Mouse (Mus musculus) neural tube, embryonic 14.5 days (tissue): Measurements from ENCODE around the gene Prap1. TPM values are rescaled to one million over a fixed set of nuclear protein-coding genes. Genes with fewer than 3 reads are reported as not detected.

Source experiments
- ATAC-seq: fragments of 200-750 bp; cut with Nextera tagmentation; 2 replicates; pipeline ENCODE4 v1.8.0; 2017; ENCODE audit warnings: low read depth, mild to moderate bottlenecking, moderate TSS enrichment, moderate library complexity
- H3K27ac ChIP-seq: fragments of 300-500 bp; sonication (generic); 2 replicates; pipeline ENCODE4 v1.5.1; 2014; ENCODE audit warnings: low read depth, mild to moderate bottlenecking, control low read depth, low read length, moderate library complexity, mixed read lengths
- H3K27me3 ChIP-seq: fragments of 300-500 bp; sonication (generic); 2 replicates; pipeline ENCODE4 v1.6.1; 2014; ENCODE audit warnings: low read length; ENCODE audit not compliant: control insufficient read depth, insufficient read depth
- H3K36me3 ChIP-seq: fragments of 300-500 bp; sonication (generic); 2 replicates; pipeline ENCODE4 v1.6.1; 2014; ENCODE audit warnings: low read length, mixed read lengths; ENCODE audit not compliant: control insufficient read depth, insufficient read depth
- H3K4me1 ChIP-seq: fragments of 300-500 bp; sonication (generic); 2 replicates; pipeline ENCODE4 v1.6.1; 2014; ENCODE audit warnings: low read length; ENCODE audit not compliant: control insufficient read depth, insufficient read depth
- H3K4me2 ChIP-seq: fragments of 300-500 bp; sonication (generic); 2 replicates; pipeline ENCODE4 v1.6.1; 2014; ENCODE audit warnings: mild to moderate bottlenecking, low read depth, low read length, control low read depth
- H3K4me3 ChIP-seq: fragments of 300-500 bp; sonication (generic); 2 replicates; pipeline ENCODE4 v1.5.1; 2014; ENCODE audit warnings: low read depth, low read length, control low read depth, mixed read lengths
- H3K9ac ChIP-seq: fragments of 300-500 bp; sonication (generic); replicated peaks from 2 replicates; pipeline ENCODE4 v1.6.1; 2014; ENCODE audit warnings: low read depth, mild to moderate bottlenecking, control low read depth, low read length, mixed read lengths
- H3K9me3 ChIP-seq: fragments of 300-500 bp; sonication (generic); 2 replicates; pipeline ENCODE4 v1.6.1; 2016; ENCODE audit warnings: low read length; ENCODE audit not compliant: control insufficient read depth
- WGBS: fragments of 180-500 bp; shearing (Covaris S2); extraction: QIAGEN DNeasy Blood & Tissue Kit; methylation state at CpG from one replicate; pipeline ENCODE4 v1.1.7; 2014; 5-methylcytosine and 5-hydroxymethylcytosine counted together
- polyA plus RNA-seq: library from polyadenylated mRNA; unstranded; fragments of >200 nt; fragmentation: Nextera tagmentation; extraction: Ambion mirVana; gene quantifications from 2 replicates; pipeline ENCODE4 v1.2.1, GENCODE M21; 2014

Gene Prap1
- polyA plus RNA-seq, 1 experiment from 2014 or later = not detected

DNA sequence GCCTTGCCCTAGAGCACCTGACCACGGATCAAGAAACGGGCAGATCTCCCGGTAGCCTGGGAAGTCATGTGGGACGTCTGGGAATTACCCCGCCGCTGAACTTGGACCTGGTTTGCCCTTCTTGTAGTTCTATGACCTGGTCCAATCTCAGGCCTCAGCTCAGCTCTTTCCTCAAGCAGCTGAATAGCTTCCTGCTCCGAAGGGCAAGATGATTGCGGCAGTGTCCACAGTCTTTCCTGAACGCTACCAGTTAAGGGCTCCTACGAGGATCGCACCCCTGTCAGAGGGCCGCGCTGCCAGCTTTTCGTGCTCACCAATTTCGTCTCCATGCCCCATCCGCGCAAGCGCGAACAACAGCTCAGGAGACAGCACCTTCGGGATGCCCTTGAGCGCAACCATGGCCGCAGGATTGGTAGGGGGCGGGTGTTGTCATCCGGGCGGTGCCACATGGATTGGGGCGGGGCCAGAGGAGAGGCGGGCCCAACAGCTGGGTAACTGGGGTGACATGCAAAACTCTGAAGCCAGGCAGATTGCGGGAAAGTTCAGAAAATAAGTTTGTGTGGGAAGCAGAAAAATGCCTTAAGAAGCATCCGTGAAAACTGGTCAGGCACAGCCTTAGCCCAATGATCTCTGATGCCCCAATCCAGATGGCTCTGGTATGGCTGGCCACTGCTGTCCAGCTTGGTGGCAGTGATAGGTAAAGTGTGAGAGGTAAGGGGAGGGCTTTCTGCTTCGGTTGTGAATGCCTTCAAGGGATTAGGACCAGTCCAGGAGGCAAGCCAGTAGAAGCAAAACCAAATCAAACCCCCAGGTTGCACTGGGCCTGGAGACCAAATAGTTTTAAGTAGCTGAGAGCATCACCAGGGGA, 9.0 kb downstream of the Prap1 start, which contains the start of gene Fuom:
TSS of gene Fuom (minus strand) at position 449 of the 868 bp plus-strand sequence.
- Histone ChIP-seq H3K36me3 (peaks cover 6% of the 10 kb centered on the region; the same call in 1 of the 2 replicates), H3K27ac (peak within 1 kb of the TSS; percentile 48; the same call in 1 of the 2 replicates), H3K9ac (peak within 1 kb of the TSS; percentile 57), H3K9me3 (no peaks in the 10 kb centered on the region), H3K27me3 (no peaks in the 10 kb centered on the region), H3K4me1 (no peaks in the 10 kb centered on the region), H3K4me3 (peak within 1 kb of the TSS; percentile 38), H3K4me2 (peak within 1 kb of the TSS; percentile 71)
- 1% methylated on average over 30 of the region's 30 CpGs for WGBS
- ATAC-seq = peak; percentile 93

DNA sequence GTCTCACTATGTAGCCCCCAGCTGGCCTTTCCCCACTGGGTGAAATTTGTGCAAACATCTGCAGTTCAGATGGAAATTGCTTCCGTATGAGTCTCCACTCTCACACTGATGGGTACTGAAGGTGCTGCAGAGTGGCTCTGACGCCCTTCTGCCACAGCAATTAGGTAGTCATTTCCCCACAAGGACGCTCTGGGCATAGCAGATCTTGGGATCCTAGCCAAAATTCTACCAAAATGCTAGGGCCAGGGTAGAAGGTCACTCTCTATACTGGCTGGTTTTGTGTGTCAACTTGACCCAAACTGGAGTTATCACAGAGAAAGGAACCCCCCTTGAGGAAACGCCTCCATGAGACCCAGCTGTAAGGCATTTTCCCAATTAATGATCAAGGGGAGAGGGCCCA, 10.8 kb downstream of the Prap1 start:
- Histone ChIP-seq H3K27me3 (no peaks in the 10 kb centered on the region), H3K4me1 (no peaks in the 10 kb centered on the region), H3K27ac (no peak overlapping the region), H3K4me2 (no peak overlapping the region), H3K4me3 (no peak overlapping the region), H3K36me3 (peaks cover 14% of the 10 kb centered on the region; the same call in 1 of the 2 replicates), H3K9ac (no peak overlapping the region), H3K9me3 (no peaks in the 10 kb centered on the region)
- no peak for ATAC-seq
- WGBS = 82% methylated on average over 4 of the region's 4 CpGs

DNA sequence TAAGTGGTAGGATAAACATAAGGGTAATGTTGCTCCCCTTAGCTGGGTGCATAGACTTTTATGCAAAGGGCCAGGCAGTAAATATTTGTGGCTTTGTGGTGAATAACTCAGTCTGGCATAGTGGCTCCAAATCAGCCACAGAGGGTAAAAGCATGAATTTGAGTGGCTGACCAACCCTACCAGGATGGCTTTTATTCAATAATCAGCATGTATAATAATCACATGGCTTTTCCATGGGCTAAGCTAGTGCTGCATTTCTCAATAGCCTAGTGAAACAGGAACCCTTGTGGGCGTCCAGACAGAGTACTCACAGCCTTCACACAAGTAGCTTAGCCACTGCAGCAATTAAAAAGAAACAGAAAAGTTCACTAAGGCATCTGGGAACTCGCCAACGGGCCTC, 18.7 kb downstream of the Prap1 start:
- Histone ChIP-seq H3K4me2 (no peak overlapping the region), H3K27ac (no peak overlapping the region), H3K9ac (no peak overlapping the region), H3K9me3 (no peaks in the 10 kb centered on the region), H3K36me3 (peaks cover 21% of the 10 kb centered on the region), H3K27me3 (no peaks in the 10 kb centered on the region), H3K4me1 (no peaks in the 10 kb centered on the region), H3K4me3 (no peak overlapping the region)
- WGBS = 60% methylated on average over 3 of the region's 3 CpGs
- ATAC-seq = no peak

DNA sequence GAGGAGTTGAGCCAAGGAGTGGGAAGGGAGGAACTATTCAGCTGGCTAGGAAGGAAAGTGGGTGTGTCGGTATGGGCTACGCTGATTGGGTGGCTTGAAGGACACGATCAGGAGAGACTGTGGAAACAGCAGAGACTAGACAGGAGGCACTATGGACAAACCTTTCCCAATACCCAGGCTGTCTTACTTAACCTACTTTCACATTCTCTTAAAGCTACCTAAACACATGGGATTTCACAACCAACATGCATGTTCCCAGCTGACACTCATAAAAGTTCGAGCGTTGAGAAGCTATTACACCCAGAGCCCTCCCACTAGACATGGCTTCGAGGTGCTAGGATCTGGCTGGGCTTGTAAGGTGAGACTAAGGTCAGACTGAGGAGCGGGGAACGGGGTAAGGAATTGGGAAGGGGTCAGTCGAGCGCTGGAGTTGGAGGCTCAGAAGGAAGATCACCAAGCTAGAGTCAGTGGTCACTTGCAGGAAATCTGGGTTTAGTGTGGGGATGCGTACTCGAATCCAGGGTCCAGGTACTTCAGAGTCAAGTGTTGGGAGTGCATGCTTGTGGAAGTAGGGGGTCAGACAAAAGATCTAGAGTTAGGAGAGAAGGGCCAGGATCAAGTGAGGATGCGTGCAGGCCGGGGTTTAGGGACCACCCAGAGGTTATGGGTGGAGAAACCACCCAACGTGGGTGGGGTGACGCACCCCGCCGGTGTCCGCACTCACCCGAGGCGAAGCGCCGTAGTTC, 22.6 kb downstream of the Prap1 start, which contains the start of gene Paox:
TSS of gene Paox (plus strand) at position 217 of the 746 bp plus-strand sequence.
- Histone ChIP-seq H3K4me2 (peak within 1 kb of the TSS; percentile 98), H3K9ac (peak within 1 kb of the TSS; percentile 66), H3K9me3 (no peaks in the 10 kb centered on the region), H3K4me1 (peaks cover 4% of the 10 kb centered on the region; the same call in 1 of the 2 replicates), H3K36me3 (peaks cover 5% of the 10 kb centered on the region; the same call in 1 of the 2 replicates), H3K27ac (peak within 1 kb of the TSS; percentile 78), H3K4me3 (peak within 1 kb of the TSS; percentile 64), H3K27me3 (no peaks in the 10 kb centered on the region)
- WGBS = 2% methylated on average over 23 of the region's 23 CpGs
- peak; percentile 73 for ATAC-seq

DNA sequence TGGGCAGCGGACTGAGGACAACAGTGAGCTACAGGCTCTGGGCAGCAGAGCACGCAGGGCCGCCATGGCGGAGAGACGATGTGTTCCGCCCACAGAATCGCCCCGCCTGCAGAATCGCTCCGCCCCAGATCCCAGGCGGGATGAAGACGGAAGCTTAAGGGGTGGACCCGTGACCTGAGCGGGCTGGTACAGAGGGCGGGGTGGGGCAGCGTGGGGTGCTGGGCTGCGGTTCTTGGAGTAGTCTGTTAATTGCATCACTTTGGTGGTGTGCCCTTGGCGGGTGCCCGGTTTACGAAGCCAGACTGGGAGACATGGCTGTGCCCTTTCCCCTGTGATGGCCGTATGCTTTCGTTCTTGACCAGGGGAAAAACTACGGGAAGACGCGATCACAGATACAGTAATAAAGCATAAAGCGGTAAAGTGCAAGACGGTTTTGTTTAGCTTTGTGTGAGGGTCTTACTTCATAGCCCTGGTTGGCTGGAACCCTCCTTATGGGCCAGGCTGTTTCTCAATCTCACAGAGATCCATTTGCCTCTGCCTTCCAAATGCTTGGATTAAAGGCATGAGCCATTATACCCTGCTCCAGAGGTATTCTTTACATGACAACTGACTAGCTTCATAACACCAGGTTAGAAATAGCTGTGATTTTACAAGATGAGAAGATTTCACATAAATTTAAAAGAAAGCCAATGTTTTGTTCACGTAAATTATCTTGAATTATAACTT, 23.3 kb downstream of the Prap1 start, which contains the start of gene Echs1:
TSS of gene Echs1 (minus strand) at position 148 of the 726 bp plus-strand sequence.
- H3K36me3 ChIP-seq = no peaks in the 10 kb centered on the region
- no peaks in the 10 kb centered on the region for H3K27me3 ChIP-seq
- H3K4me2 ChIP-seq = peak within 1 kb of the TSS; percentile 98
- H3K27ac ChIP-seq = peak within 1 kb of the TSS; percentile 78
- H3K4me1 ChIP-seq = peaks cover 4% of the 10 kb centered on the region; the same call in 1 of the 2 replicates
- H3K4me3 ChIP-seq = peak within 1 kb of the TSS; percentile 64
- no peaks in the 10 kb centered on the region for H3K9me3 ChIP-seq
- H3K9ac ChIP-seq = peak within 1 kb of the TSS; percentile 66
- 4% methylated on average over 28 of the region's 28 CpGs for WGBS
- ATAC-seq = peak; percentile 93

DNA sequence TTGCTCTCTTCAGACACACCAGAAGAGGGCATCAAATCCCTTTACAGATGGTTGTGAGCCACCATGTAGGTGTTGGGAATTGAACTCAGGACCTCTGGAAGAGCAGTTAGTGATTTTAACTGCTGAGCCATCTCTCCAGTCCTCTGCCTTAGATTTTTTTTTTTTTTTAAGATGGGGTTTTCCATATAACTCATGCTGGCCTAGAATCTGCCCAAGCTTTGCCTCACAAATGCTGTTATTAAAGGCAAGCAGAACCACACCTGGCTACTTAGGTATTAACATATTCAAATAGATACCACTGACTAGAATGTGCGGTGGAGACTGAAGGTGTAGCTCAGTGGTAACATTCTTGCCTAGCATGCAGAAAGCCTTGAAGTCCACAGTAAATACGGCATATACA, 27.3 kb downstream of the Prap1 start:
- Histone ChIP-seq H3K4me1 (peaks cover 4% of the 10 kb centered on the region; the same call in 1 of the 2 replicates), H3K4me2 (no peak overlapping the region), H3K4me3 (no peak overlapping the region), H3K27ac (no peak overlapping the region), H3K9me3 (no peaks in the 10 kb centered on the region), H3K9ac (no peak overlapping the region), H3K27me3 (no peaks in the 10 kb centered on the region), H3K36me3 (no peaks in the 10 kb centered on the region)
- ATAC-seq = no peak
- WGBS = 95% methylated on average over 2 of the region's 2 CpGs

DNA sequence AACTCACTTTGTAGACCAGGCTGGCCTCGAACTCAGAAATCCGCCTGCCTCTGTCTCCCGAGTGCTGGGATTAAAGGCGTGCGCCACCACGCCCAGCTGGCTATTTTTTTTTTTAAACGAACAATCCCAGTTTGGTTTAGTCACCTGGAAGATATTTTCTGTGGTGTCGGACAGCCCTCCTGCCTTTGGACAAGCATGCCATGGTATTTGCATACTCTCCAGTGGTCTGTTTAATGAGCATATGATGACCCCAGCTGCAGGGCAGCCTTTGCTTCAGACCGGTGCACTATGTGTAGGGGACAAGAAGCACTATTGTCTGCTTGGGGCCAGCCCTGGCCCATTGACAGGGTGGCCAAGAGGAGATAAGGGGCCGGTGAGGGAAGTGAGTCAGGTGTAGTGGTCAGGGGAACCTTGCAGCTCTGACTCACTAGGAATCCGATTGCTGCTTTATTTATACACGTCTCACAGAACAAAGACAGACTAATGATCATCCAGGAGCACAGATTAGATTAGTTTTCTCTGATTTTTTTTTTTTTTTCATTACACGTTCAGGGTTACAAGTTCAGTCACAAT, 28.2 kb downstream of the Prap1 start:
- 72% methylated on average over 12 of the region's 13 CpGs for WGBS
- Histone ChIP-seq H3K36me3 (no peaks in the 10 kb centered on the region), H3K27ac (no peak overlapping the region), H3K27me3 (no peaks in the 10 kb centered on the region), H3K4me3 (no peak overlapping the region), H3K9me3 (no peaks in the 10 kb centered on the region), H3K4me2 (no peak overlapping the region), H3K4me1 (peaks cover 4% of the 10 kb centered on the region; the same call in 1 of the 2 replicates), H3K9ac (no peak overlapping the region)
- ATAC-seq = no peak

DNA sequence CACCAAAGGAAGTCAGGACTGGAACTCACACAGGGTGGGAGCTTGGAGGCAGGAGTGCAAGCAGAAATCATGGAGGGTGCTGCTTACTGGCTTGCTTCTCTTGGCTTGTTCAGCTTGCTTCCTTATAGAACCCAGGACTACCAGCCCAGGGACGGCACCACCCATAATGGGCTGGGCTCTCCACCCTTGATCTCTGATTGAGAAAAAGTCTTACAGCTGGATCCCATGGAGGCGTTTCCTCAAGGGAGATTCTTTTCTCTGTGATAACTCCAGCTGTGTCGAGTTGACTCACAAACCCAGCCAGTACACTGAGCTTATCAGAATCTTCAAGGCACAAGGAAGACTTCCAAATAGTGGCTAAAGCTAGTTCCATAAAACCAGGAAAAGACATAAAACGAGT, 29.6 kb downstream of the Prap1 start:
- Histone ChIP-seq H3K4me3 (no peak overlapping the region), H3K4me2 (no peak overlapping the region), H3K27me3 (no peaks in the 10 kb centered on the region), H3K27ac (no peak overlapping the region), H3K36me3 (no peaks in the 10 kb centered on the region), H3K9me3 (no peaks in the 10 kb centered on the region), H3K9ac (no peak overlapping the region), H3K4me1 (no peaks in the 10 kb centered on the region)
- 36% methylated on average over 4 of the region's 4 CpGs for WGBS
- ATAC-seq = no peak
